Mouse (Mus musculus) heart, embryonic 11.5 days (tissue): Measurements from ENCODE around the gene Olfr267. TPM values are rescaled to one million over a fixed set of nuclear protein-coding genes. Genes with fewer than 3 reads are reported as not detected.

Experiments
- ATAC-seq: fragments of 200-750 bp; cut with Nextera tagmentation; replicated peaks from 2 replicates; pipeline ENCODE4 v1.8.0; 2017; ENCODE audit warnings: moderate library complexity; ENCODE audit not compliant: insufficient number of reproducible peaks, low FRiP score, low TSS enrichment
- H3K27ac ChIP-seq: fragments of 300-500 bp; sonication (generic); 2 replicates; pipeline ENCODE4 v1.5.1; 2014; ENCODE audit warnings: mild to moderate bottlenecking, low read depth, low read length
- H3K27me3 ChIP-seq: fragments of 300-500 bp; sonication (generic); 2 replicates; pipeline ENCODE4 v1.6.1; 2014; ENCODE audit warnings: mild to moderate bottlenecking, low read length, mixed read lengths; ENCODE audit not compliant: control insufficient read depth, insufficient read depth
- H3K36me3 ChIP-seq: fragments of 300-500 bp; sonication (generic); 2 replicates; pipeline ENCODE4 v1.6.1; 2014; ENCODE audit warnings: mild to moderate bottlenecking, low read length, moderate library complexity, mixed read lengths; ENCODE audit not compliant: control insufficient read depth, insufficient read depth
- H3K4me1 ChIP-seq: fragments of 300-500 bp; sonication (generic); 2 replicates; pipeline ENCODE4 v1.6.1; 2014; ENCODE audit warnings: low read length; ENCODE audit not compliant: control insufficient read depth, insufficient read depth
- H3K4me2 ChIP-seq: fragments of 300-500 bp; sonication (generic); 2 replicates; pipeline ENCODE4 v1.6.1; 2014; ENCODE audit warnings: mild to moderate bottlenecking, moderate library complexity
- H3K4me3 ChIP-seq: fragments of 300-500 bp; sonication (generic); 2 replicates; pipeline ENCODE4 v1.5.1; 2014; ENCODE audit warnings: low read depth, low read length
- H3K9ac ChIP-seq: fragments of 300-500 bp; sonication (generic); 2 replicates; pipeline ENCODE4 v1.6.1; 2014; ENCODE audit warnings: mild to moderate bottlenecking, low read depth, low read length, moderate library complexity
- H3K9me3 ChIP-seq: fragments of 300-500 bp; sonication (generic); replicated peaks from 2 replicates; pipeline ENCODE4 v1.6.1; 2016; ENCODE audit warnings: low read length; ENCODE audit not compliant: control insufficient read depth
- WGBS: fragments of 180-500 bp; shearing (Covaris S2); extraction: QIAGEN DNeasy Blood & Tissue Kit; methylation state at CpG from one replicate; pipeline ENCODE4 v1.1.7; 2014; ENCODE audit not compliant: insufficient replicate concordance; 5-methylcytosine and 5-hydroxymethylcytosine counted together
- polyA plus RNA-seq: library from polyadenylated mRNA; unstranded; fragments of >200 nt; fragmentation: Nextera tagmentation; extraction: Ambion mirVana; gene quantifications from 2 replicates; pipeline ENCODE4 v1.2.1, GENCODE M21; 2014

Gene Olfr267
- polyA plus RNA-seq, 1 experiment from 2014 or later = 0.11 TPM

DNA sequence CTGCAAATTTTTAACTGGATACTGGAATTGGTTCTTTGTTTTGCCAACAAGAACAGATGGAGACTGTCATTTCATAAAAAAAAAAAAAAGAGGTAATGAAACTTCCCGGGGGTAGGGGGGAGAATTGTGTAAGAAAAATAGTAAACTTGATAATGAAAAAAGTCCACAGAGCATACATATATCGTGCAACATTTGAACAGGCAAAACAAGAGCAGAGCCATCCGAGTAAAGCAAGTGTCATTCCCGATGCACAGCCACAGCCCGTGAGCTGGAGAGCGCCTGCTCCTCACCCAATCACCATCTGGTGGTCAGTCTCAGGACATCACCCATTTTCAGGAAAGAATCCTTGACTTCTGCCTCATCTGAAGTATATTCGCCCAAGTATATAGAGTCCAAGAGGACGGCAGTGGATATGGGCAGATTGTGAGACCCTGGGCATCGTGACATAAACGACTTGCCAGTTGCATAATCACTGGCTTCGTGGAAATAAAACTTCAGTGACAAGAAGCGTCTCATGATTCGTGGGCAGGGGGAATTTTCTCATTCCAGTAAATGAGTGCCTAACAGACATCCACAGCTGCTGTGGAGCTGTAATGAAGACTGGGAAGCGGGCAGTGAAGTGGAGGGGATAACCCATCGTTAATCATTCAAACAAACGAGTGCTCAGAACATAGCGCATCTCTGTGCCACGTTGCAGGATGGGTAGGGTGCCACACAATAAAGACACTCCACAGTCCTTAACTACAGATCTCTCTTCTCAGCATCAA is 50.5 kb downstream of the Olfr267 start:
- no peaks in the 10 kb centered on the region for H3K9me3 ChIP-seq
- H3K4me2 ChIP-seq = no peak overlapping the region
- H3K9ac ChIP-seq = no peak overlapping the region
- 81% methylated on average over 18 of the region's 18 CpGs for WGBS
- no peaks in the 10 kb centered on the region for H3K27me3 ChIP-seq
- no peaks in the 10 kb centered on the region for H3K4me1 ChIP-seq
- H3K27ac ChIP-seq = no peak overlapping the region
- no peak overlapping the region for H3K4me3 ChIP-seq
- no peak for ATAC-seq
- no peaks in the 10 kb centered on the region for H3K36me3 ChIP-seq

Other genes with a start within 250 kb of the Olfr267 start
- gene Lpar1, start 233.8 kb downstream of the Olfr267 start, polyA plus RNA-seq = 20.5 and 21.7 TPM in 2 replicates
- 28.4 and 33.3 TPM in 2 replicates for gene Ecpas, start 125.0 kb upstream of the Olfr267 start, polyA plus RNA-seq
- 0.20 and 0.49 TPM in 2 replicates for gene Zkscan16, start 155.9 kb upstream of the Olfr267 start, polyA plus RNA-seq
- 11.3 and 12.6 TPM in 2 replicates for gene Ptgr1, start 199.4 kb upstream of the Olfr267 start, polyA plus RNA-seq
- 5.9 and 10.6 TPM in 2 replicates for gene Dnajc25, start 207.3 kb upstream of the Olfr267 start, polyA plus RNA-seq
- 7.2 and 9.2 TPM in 2 replicates for gene Gm20503, start 215.5 kb upstream of the Olfr267 start, polyA plus RNA-seq
- gene Gng10, start 247.4 kb upstream of the Olfr267 start, polyA plus RNA-seq = 54.1 and 59.8 TPM in 2 replicates